Mouse (Mus musculus): ENCODE results near the gene Crcp. TPM values are rescaled to one million over a fixed set of nuclear protein-coding genes. Genes with fewer than 3 reads are reported as not detected.
"Not testable (repeated sequence)": the region's sequence is repeated elsewhere in the genome, so short reads cannot be mapped to it uniquely, and the experiment has no call there.

Gene Crcp
- total RNA-seq, 1 experiment from 2014 or later = 35.9 TPM

GRCm38 (mm10) chr5:130023767-130024539 lies 5.1 kb upstream of the Crcp start:
- peak; percentile 94 for DNase-seq

- no peak for DNase-seq
These were observed 2.0 kb upstream of the Crcp start for GRCm38 (mm10) chr5:130027134-130027533.

- DNase-seq = peak; percentile 66
These were observed 1.4 kb upstream of the Crcp start for GRCm38 (mm10) chr5:130027696-130028095.

- DNase-seq = peak; percentile 81
These were observed 2.6 kb downstream of the Crcp start for GRCm38 (mm10) chr5:130031410-130032390.

- DNase-seq = no peak
These were observed 4.8 kb downstream of the Crcp start for GRCm38 (mm10) chr5:130033869-130034268.

- DNase-seq = not testable (repeated sequence)
These were observed 7.2 kb downstream of the Crcp start for GRCm38 (mm10) chr5:130036300-130036699.

GRCm38 (mm10) chr5:130037752-130038455 lies 8.8 kb downstream of the Crcp start:
- peak; percentile 83 for DNase-seq

- no peak for DNase-seq
These were observed 11.7 kb downstream of the Crcp start for GRCm38 (mm10) chr5:130040797-130041196.

- DNase-seq = no peak
These were observed 12.2 kb downstream of the Crcp start for GRCm38 (mm10) chr5:130041262-130041661.

- no peak for DNase-seq
These were observed 14.7 kb downstream of the Crcp start for GRCm38 (mm10) chr5:130043741-130044140.

- peak; percentile 80 for DNase-seq
These were observed 15.2 kb downstream of the Crcp start for GRCm38 (mm10) chr5:130044201-130044695.

- no peak for DNase-seq
These were observed 17.0 kb downstream of the Crcp start for GRCm38 (mm10) chr5:130046100-130046499.

GRCm38 (mm10) chr5:130046589-130046988 lies 17.5 kb downstream of the Crcp start:
- no peak for DNase-seq

GRCm38 (mm10) chr5:130047013-130047412 lies 17.9 kb downstream of the Crcp start:
- DNase-seq = no peak

GRCm38 (mm10) chr5:130048786-130049520 lies 19.9 kb downstream of the Crcp start:
- no peak for DNase-seq

- DNase-seq = no peak
These were observed 21.3 kb downstream of the Crcp start for GRCm38 (mm10) chr5:130050416-130050815.

GRCm38 (mm10) chr5:130051073-130051860 lies 22.2 kb downstream of the Crcp start:
- no peak for DNase-seq

GRCm38 (mm10) chr5:130052510-130052909 lies 23.4 kb downstream of the Crcp start:
- no peak for DNase-seq

GRCm38 (mm10) chr5:130052955-130053354 lies 23.9 kb downstream of the Crcp start:
- no peak for DNase-seq

GRCm38 (mm10) chr5:130055688-130056087 lies 26.6 kb downstream of the Crcp start:
- DNase-seq = no peak

- no peak for DNase-seq
These were observed 27.2 kb downstream of the Crcp start for GRCm38 (mm10) chr5:130056303-130056702.
